Comparison of ENCODE assay signal across 8 mouse cellular contexts in the genomic region with DNA sequence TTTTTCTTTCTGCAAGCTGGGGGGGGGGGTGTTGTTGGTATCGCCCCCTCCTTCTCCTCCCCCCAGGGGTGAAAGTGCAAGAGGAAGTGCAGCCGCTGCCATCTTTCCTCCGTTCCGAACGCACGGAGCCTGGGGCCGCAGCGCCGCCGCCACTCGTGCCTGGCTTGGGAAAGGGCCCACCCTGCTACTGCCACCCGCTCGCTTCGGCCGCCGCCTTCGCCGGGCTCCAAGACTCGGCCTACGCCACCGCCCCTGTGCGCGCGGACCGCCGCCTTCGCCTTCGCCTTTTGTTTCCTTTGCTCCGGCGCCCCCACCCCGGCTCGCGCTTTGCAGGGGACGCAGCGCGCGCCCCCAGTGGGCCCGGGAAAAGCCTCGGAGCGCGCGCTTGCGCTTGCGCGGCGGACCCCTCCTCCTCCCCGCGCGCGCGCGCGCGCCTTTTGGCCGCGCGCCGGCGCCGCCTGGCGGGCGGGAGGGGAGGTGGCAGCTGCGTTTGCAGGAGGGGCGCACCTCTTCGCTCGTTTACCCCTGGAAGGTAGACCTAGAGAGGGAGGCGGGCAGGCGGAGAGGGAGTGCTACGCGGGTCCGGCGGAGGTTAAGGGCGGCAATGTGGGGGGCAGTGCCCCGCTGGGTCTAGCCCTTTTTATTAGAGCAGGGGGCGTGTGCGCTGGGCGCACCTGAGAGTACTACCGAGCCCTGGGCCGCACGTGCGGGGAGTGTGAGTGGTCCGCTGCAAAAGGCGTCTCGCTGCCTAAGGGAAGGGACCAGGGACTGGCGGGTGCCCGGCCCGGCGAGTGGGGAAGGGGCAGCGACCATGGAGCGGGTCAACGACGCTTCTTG. TPM values are rescaled to one million over a fixed set of nuclear protein-coding genes. Genes with fewer than 3 reads are reported as not detected.
DNase-seq lines count a peak whose midpoint lies in the region; ATAC-seq and TF ChIP-seq lines count a peak whose summit lies in the region.

No protein-coding gene starts in this region.

- peak overlapping the region; percentile 97 for H3K9ac ChIP-seq in forebrain, embryonic 14.5 days (ENCODE audit: low read length)
- peak overlapping the region; percentile 80 for H3K9ac ChIP-seq in lung, postnatal 0 days (replicated peaks; ENCODE audit: low read depth)

- TF ChIP-seq CTCF in G1E (IDR thresholded peaks at IDR 0.05; ENCODE audit: low read depth, low read length): peak; percentile 49
- peak; percentile 67 for TF ChIP-seq CTCF in lung, postnatal 0 days (IDR thresholded peaks at IDR 0.05)

- H3K4me2 ChIP-seq in forebrain, embryonic 14.5 days (ENCODE audit: low read length): peak overlapping the region; percentile 99
- H3K4me2 ChIP-seq in lung, postnatal 0 days (replicated peaks; ENCODE audit: low read depth, low read length): peak overlapping the region; percentile 99

- H3K27me3 ChIP-seq in G1E (ENCODE audit: insufficient read depth, low read length): no peaks in the 10 kb centered on the region
- no peaks in the 10 kb centered on the region for H3K27me3 ChIP-seq in forebrain, embryonic 14.5 days (replicated peaks; ENCODE audit: control insufficient read depth, insufficient read depth, low read length)
- H3K27me3 ChIP-seq in lung, postnatal 0 days (replicated peaks; ENCODE audit: insufficient read depth, low read length): no peaks in the 10 kb centered on the region

- peak overlapping the region; percentile 100 for H3K27ac ChIP-seq in forebrain, embryonic 14.5 days (ENCODE audit: low read depth, low read length)
- H3K27ac ChIP-seq in lung, postnatal 0 days (ENCODE audit: low read length): peak overlapping the region; percentile 98

- peak; percentile 83 for DNase-seq in G1E (ENCODE audit: low spot score)
- peak; percentile 96 for DNase-seq in forebrain, embryonic 14.5 days (ENCODE audit: low spot score)
- peak; percentile 86 for DNase-seq in heart, postnatal 4 days
- peak; percentile 88 for DNase-seq in layer of hippocampus, adult 9-11 months
- DNase-seq in lung, postnatal 0 days (ENCODE audit: low spot score): peak; percentile 92
- peak; percentile 83 for DNase-seq in ovary, postnatal 10 days (ENCODE audit: low spot score)
- DNase-seq in thymus, postnatal 0 days (ENCODE audit: low spot score): peak; percentile 95

- whole genome bisulfite sequencing in forebrain, embryonic 14.5 days: under 1% methylated on average over 77 of the region's 92 CpGs
- under 1% methylated on average over 65 of the region's 92 CpGs for WGBS in lung, postnatal 0 days

- no peaks in the 10 kb centered on the region for H3K9me3 ChIP-seq in G1E (replicated peaks)
- H3K9me3 ChIP-seq in forebrain, embryonic 14.5 days (replicated peaks; ENCODE audit: control insufficient read depth, low read length): no peaks in the 10 kb centered on the region
- H3K9me3 ChIP-seq in lung, postnatal 0 days (ENCODE audit: low read length): no peaks in the 10 kb centered on the region

- H3K36me3 ChIP-seq in G1E (replicated peaks): peaks cover 42% of the 10 kb centered on the region
- H3K36me3 ChIP-seq in forebrain, embryonic 14.5 days (ENCODE audit: control insufficient read depth, insufficient read depth, low read length): peaks cover 20% of the 10 kb centered on the region
- H3K36me3 ChIP-seq in lung, postnatal 0 days (ENCODE audit: insufficient read depth, low read length): 0 out of 2 replicates have a peak, but pooled peaks cover 5% of the 10 kb centered on the region

- H3K4me3 ChIP-seq in G1E (ENCODE audit: low read depth, low read length): peak overlapping the region; percentile 93
- H3K4me3 ChIP-seq in forebrain, embryonic 14.5 days (ENCODE audit: low read depth, low read length): peak overlapping the region; percentile 85
- H3K4me3 ChIP-seq in lung, postnatal 0 days (ENCODE audit: low read depth, low read length): peak overlapping the region; percentile 84

- peaks cover 66% of the 10 kb centered on the region for H3K4me1 ChIP-seq in G1E (ENCODE audit: insufficient read depth, low read depth, low read length)
- peaks cover 29% of the 10 kb centered on the region for H3K4me1 ChIP-seq in forebrain, embryonic 14.5 days (ENCODE audit: control insufficient read depth, insufficient read depth, low read length)
- peaks cover 29% of the 10 kb centered on the region for H3K4me1 ChIP-seq in lung, postnatal 0 days (ENCODE audit: insufficient read depth, low read depth, low read length)

- TF ChIP-seq EP300 in lung, postnatal 0 days (IDR thresholded peaks at IDR 0.05): no peak

- ATAC-seq in G1E (ENCODE audit: extremely low read depth, insufficient number of reproducible peaks, low FRiP score, poor library complexity, severe bottlenecking): no peak
- peak; percentile 45 for ATAC-seq in cerebellum, adult (ENCODE audit: insufficient number of reproducible peaks, low FRiP score, low TSS enrichment)
- peak; percentile 52 for ATAC-seq in forebrain, embryonic 14.5 days
- ATAC-seq in lung, postnatal 0 days: peak; percentile 77

RNA-seq across cellular contexts. Expression of gene Patz1, which starts 1.3 kb away (rescaled TPM):
- total RNA-seq in G1E (2014; fragmentation: Nextera tagmentation): 71.9 and 89.1 TPM in 2 replicates
- 56.5 and 66.6 TPM in 2 replicates for total RNA-seq in G1E (2017)
- polyA plus RNA-seq in G1E (2012): 86.1 and 112 TPM in 2 replicates
- polyA plus RNA-seq in forebrain, embryonic 14.5 days (2014; fragmentation: Nextera tagmentation; extraction: Ambion mirVana): 61.7 and 62.0 TPM in 2 replicates
- 10 to 100 TPM; 38.5 to 41.6 TPM for total RNA-seq in heart, postnatal 4 days (2021)
- 22.9 and 23.2 TPM in 2 replicates for polyA plus RNA-seq in lung, postnatal 0 days (2015; fragmentation: Nextera tagmentation; extraction: Ambion mirVana)
- polyA plus RNA-seq in thymus, postnatal 0 days (2015; fragmentation: Nextera tagmentation; extraction: Ambion mirVana): 87.6 and 91.1 TPM in 2 replicates

RNA-seq across cellular contexts. Expression of gene Drg1, which starts 23.8 kb away (rescaled TPM):
- 190 and 198 TPM in 2 replicates for total RNA-seq in G1E (2014; fragmentation: Nextera tagmentation)
- total RNA-seq in G1E (2017): 282 and 303 TPM in 2 replicates
- polyA plus RNA-seq in G1E (2012): 101 and 116 TPM in 2 replicates
- 274 and 283 TPM in 2 replicates for polyA plus RNA-seq in forebrain, embryonic 14.5 days (2014; fragmentation: Nextera tagmentation; extraction: Ambion mirVana)
- 10 to 100 TPM; 77.9 to 84.2 TPM for total RNA-seq in heart, postnatal 4 days (2021)
- 132 and 141 TPM in 2 replicates for polyA plus RNA-seq in lung, postnatal 0 days (2015; fragmentation: Nextera tagmentation; extraction: Ambion mirVana)
- polyA plus RNA-seq in thymus, postnatal 0 days (2015; fragmentation: Nextera tagmentation; extraction: Ambion mirVana): 246 and 250 TPM in 2 replicates

RNA-seq across cellular contexts. Expression of gene Pik3ip1, which starts 40.2 kb away (rescaled TPM):
- total RNA-seq in G1E (2014; fragmentation: Nextera tagmentation): 0.53 and 0.92 TPM in 2 replicates
- 2.2 and 2.4 TPM in 2 replicates for total RNA-seq in G1E (2017)
- polyA plus RNA-seq in G1E (2012): 4.8 and 5.4 TPM in 2 replicates
- 27.8 TPM in 2 replicates for polyA plus RNA-seq in forebrain, embryonic 14.5 days (2014; fragmentation: Nextera tagmentation; extraction: Ambion mirVana)
- total RNA-seq in heart, postnatal 4 days (2021): 10 to 100 TPM; 11.7 to 12.0 TPM
- 22.7 and 25.5 TPM in 2 replicates for polyA plus RNA-seq in lung, postnatal 0 days (2015; fragmentation: Nextera tagmentation; extraction: Ambion mirVana)
- 90.2 and 94.4 TPM in 2 replicates for polyA plus RNA-seq in thymus, postnatal 0 days (2015; fragmentation: Nextera tagmentation; extraction: Ambion mirVana)
